9 mouse cellular contexts compared by ENCODE assay signal in the genomic region with DNA sequence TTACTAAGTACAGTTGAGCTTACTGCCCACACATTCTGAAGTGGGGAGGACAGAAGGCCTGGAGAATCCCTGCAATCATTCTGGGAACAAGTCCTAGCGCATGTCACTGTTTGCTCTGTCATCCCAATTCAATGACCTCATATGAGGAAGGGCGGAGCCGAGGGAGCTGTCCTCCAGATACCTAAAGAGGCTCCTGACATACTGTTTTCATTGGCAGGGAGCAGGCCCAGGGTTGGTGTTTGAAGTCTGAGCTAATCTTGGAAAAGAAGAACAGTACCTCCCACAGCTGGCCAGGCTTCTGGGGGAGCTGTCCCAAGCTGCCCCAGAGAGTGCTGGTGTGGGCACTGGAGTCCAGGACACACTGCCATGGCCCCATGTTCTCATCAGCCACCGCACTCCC. TPM values are rescaled to one million over a fixed set of nuclear protein-coding genes. Genes with fewer than 3 reads are reported as not detected.
DNase-seq lines count a peak whose midpoint lies in the region; ATAC-seq and TF ChIP-seq lines count a peak whose summit lies in the region.
"Had no signal": no experiment of that assay in that cellular context is flagged by ENCODE, and none has a peak within 500 bp of the region (broad histone marks: within the 10 kb centered on the region; RNA-seq: fewer than 3 reads in every experiment).

No protein-coding gene starts in this region.

- DNase-seq in adrenal gland, adult 2 months: peak; percentile 59
- DNase-seq in adrenal gland, adult 18-20 months (ENCODE audit: low spot score in 2 of 2): no peak
- no peak for DNase-seq in lung, adult 2 months
- peak; percentile 57 for DNase-seq in skeletal muscle tissue, adult 2 months (ENCODE audit: low read depth, low spot score)
- no peak for DNase-seq in spleen, postnatal 14 days (ENCODE audit: low spot score in 2 of 2)
- DNase-seq: cerebellum, postnatal 36 days had no signal

- H3K4me3 ChIP-seq in lung, embryonic 15.5 days: no peak overlapping the region
- no peak overlapping the region for H3K4me3 ChIP-seq in lung, adult 2 months (replicated peaks; ENCODE audit: extremely low read depth, low read depth, low read length)
- H3K4me3 ChIP-seq in heart, embryonic 11.5 days (ENCODE audit: low read depth, low read length): no peak overlapping the region

- 0 out of 2 replicates have a peak, but pooled peaks have one; percentile 31 for ATAC-seq in lung, embryonic 15.5 days (ENCODE audit: borderline replicate concordance, extremely low read depth, low FRiP score, low TSS enrichment)
- ATAC-seq in heart, embryonic 11.5 days (replicated peaks; ENCODE audit: insufficient number of reproducible peaks, low FRiP score, low TSS enrichment): no peak; the same call in 1 of the 2 replicates
- no peak for ATAC-seq in CD4-positive, CD25-positive, alpha-beta regulatory T cell, adult 4 months

- H3K27me3 ChIP-seq in lung, embryonic 15.5 days: no peaks in the 10 kb centered on the region
- H3K27me3 ChIP-seq in heart, embryonic 11.5 days (ENCODE audit: control insufficient read depth, insufficient read depth, low read length): no peaks in the 10 kb centered on the region

- 72% methylated on average over 4 of the region's 4 CpGs for WGBS in lung, embryonic 15.5 days
- whole genome bisulfite sequencing in lung, adult 2 months: 48% methylated on average over 4 of the region's 4 CpGs
- 54% methylated on average over 4 of the region's 4 CpGs for WGBS in heart, embryonic 11.5 days (ENCODE audit: insufficient replicate concordance)

- H3K27ac ChIP-seq in lung, embryonic 15.5 days: no peak overlapping the region
- 0 out of 2 replicates have a peak overlapping the region, but pooled peaks have one; percentile 32 for H3K27ac ChIP-seq in heart, embryonic 11.5 days (ENCODE audit: low read depth, low read length)

- TF ChIP-seq POLR2A in lung, adult 2 months (IDR thresholded peaks at IDR 0.05; ENCODE audit: borderline replicate concordance, extremely low read depth, low read depth, low read length): no peak

- no peak for TF ChIP-seq CTCF in lung, adult 2 months (IDR thresholded peaks at IDR 0.05; ENCODE audit: insufficient read depth, low read length)

- no peak overlapping the region for H3K9ac ChIP-seq in lung, embryonic 15.5 days
- H3K9ac ChIP-seq in heart, embryonic 11.5 days (ENCODE audit: low read depth, low read length): no peak overlapping the region

- peaks cover 4% of the 10 kb centered on the region for H3K4me1 ChIP-seq in lung, embryonic 15.5 days
- H3K4me1 ChIP-seq in lung, adult 2 months (ENCODE audit: control insufficient read depth, insufficient read depth, low read length): peaks cover 22% of the 10 kb centered on the region
- H3K4me1 ChIP-seq in heart, embryonic 11.5 days (ENCODE audit: control insufficient read depth, insufficient read depth, low read length): peaks cover 23% of the 10 kb centered on the region

- H3K4me2 ChIP-seq in lung, embryonic 15.5 days: no peak overlapping the region
- H3K4me2 ChIP-seq in heart, embryonic 11.5 days: no peak overlapping the region

- 0 out of 2 replicates have a peak, but pooled peaks cover 1% of the 10 kb centered on the region for H3K36me3 ChIP-seq in lung, embryonic 15.5 days
- H3K36me3 ChIP-seq in heart, embryonic 11.5 days (ENCODE audit: control insufficient read depth, insufficient read depth, low read length): no peaks in the 10 kb centered on the region

- H3K9me3 ChIP-seq in lung, embryonic 15.5 days: no peaks in the 10 kb centered on the region
- no peaks in the 10 kb centered on the region for H3K9me3 ChIP-seq in heart, embryonic 11.5 days (replicated peaks; ENCODE audit: control insufficient read depth, low read length)

RNA-seq across cellular contexts. Expression of gene Mrpl33, which starts 31.8 kb away (rescaled TPM):
- 100 to 1,000 TPM; 294 to 325 TPM for total RNA-seq in adrenal gland, adult 2 months (2021)
- polyA plus RNA-seq in adrenal gland, adult 2 months (2012; rRNA removed): 21.1 and 31.6 TPM in 2 replicates
- total RNA-seq in adrenal gland, adult 18-20 months (2021): 100 to 1,000 TPM; 265 to 377 TPM
- polyA plus RNA-seq in lung, embryonic 15.5 days (2015; fragmentation: Nextera tagmentation; extraction: Ambion mirVana): 275 and 287 TPM in 2 replicates
- polyA plus RNA-seq in lung, adult 2 months (2012; rRNA removed): 15.9 and 19.5 TPM in 2 replicates
- polyA plus RNA-seq in heart, embryonic 11.5 days (2014; fragmentation: Nextera tagmentation; extraction: Ambion mirVana): 323 and 328 TPM in 2 replicates
- 100 to 1,000 TPM; 231 to 312 TPM for polyA plus RNA-seq in CD4-positive, CD25-positive, alpha-beta regulatory T cell, adult 4 months (2017; shearing (Covaris generic))

RNA-seq across cellular contexts. Expression of gene Supt7l, which starts 37.4 kb away (rescaled TPM):
- total RNA-seq in adrenal gland, adult 2 months (2021): 10 to 100 TPM; 15.7 to 20.1 TPM
- polyA plus RNA-seq in adrenal gland, adult 2 months (2012; rRNA removed): 11.7 and 13.0 TPM in 2 replicates
- 10 to 100 TPM; 15.5 to 17.1 TPM for total RNA-seq in adrenal gland, adult 18-20 months (2021)
- polyA plus RNA-seq in lung, embryonic 15.5 days (2015; fragmentation: Nextera tagmentation; extraction: Ambion mirVana): 20.9 and 24.4 TPM in 2 replicates
- 10.9 and 13.3 TPM in 2 replicates for polyA plus RNA-seq in lung, adult 2 months (2012; rRNA removed)
- polyA plus RNA-seq in heart, embryonic 11.5 days (2014; fragmentation: Nextera tagmentation; extraction: Ambion mirVana): 17.0 and 17.1 TPM in 2 replicates
- polyA plus RNA-seq in CD4-positive, CD25-positive, alpha-beta regulatory T cell, adult 4 months (2017; shearing (Covaris generic)): 10 to 100 TPM; 16.4 to 24.3 TPM

RNA-seq across cellular contexts. Expression of gene Slc4a1ap, which starts 38.2 kb away (rescaled TPM):
- total RNA-seq in adrenal gland, adult 2 months (2021): 10 to 100 TPM; 27.9 to 31.2 TPM
- 13.9 and 16.4 TPM in 2 replicates for polyA plus RNA-seq in adrenal gland, adult 2 months (2012; rRNA removed)
- total RNA-seq in adrenal gland, adult 18-20 months (2021): 10 to 100 TPM; 23.4 to 31.4 TPM
- polyA plus RNA-seq in lung, embryonic 15.5 days (2015; fragmentation: Nextera tagmentation; extraction: Ambion mirVana): 23.4 and 31.2 TPM in 2 replicates
- 13.4 and 15.8 TPM in 2 replicates for polyA plus RNA-seq in lung, adult 2 months (2012; rRNA removed)
- polyA plus RNA-seq in heart, embryonic 11.5 days (2014; fragmentation: Nextera tagmentation; extraction: Ambion mirVana): 22.5 and 25.2 TPM in 2 replicates
- polyA plus RNA-seq in CD4-positive, CD25-positive, alpha-beta regulatory T cell, adult 4 months (2017; shearing (Covaris generic)): 10 to 100 TPM; 21.8 to 31.2 TPM

Comparison
In these comparisons a context has a peak if more than half of its experiments do, and no peak if none do; other contexts are left out.
1. DNase-seq: peak in adrenal gland, adult 2 months (single experiment) and skeletal muscle tissue, adult 2 months (single experiment); none in adrenal gland, adult 18-20 months (0 of 2), lung, adult 2 months (single experiment) and spleen, postnatal 14 days (0 of 2).